Mouse (Mus musculus): ENCODE results near the gene Inpp5d.

DNA sequence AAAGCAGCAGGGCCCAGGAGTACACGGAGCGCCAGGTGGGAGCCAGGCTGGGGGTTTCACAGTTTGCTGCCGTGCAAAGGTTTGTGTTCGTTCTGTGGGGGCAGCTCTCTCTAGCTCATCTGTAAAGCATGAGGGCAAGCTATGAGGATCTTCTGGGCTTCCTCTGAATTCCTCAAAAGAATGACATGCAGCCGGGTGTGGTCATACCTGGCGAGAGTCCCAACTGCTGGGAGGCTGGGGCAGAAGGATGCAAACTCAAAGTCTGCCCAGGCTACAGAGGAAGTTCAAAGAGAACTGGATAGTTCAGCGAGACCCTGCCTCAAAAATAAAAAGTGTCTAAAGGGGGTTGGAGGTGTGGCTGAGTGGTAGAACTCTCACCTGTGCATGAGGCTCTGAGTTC, 110.2 kb downstream of the Inpp5d start:
- TF ChIP-seq TAL1 (IDR thresholded peaks at IDR 0.05; ENCODE audit: low read length) (no peak), GATA1 (IDR thresholded peaks at IDR 0.05; ENCODE audit: low read length) (no peak)

Measured in erythroblast, embryonic 14.5 days (primary cell).